Mouse (Mus musculus) lung, postnatal 4 days (tissue): ENCODE measurements around the gene Myo3b.
"Not testable (repeated sequence)": the region's sequence is repeated elsewhere in the genome, so short reads cannot be mapped to it uniquely, and the experiment has no call there.

Experiments used
- DNase-seq, 2 experiments: peaks; one replicate each; pipeline ENCODE4 v3.0.0; 2021

The Myo3b gene

GRCm38 (mm10) chr2:70038752-70039151 lies at the start of gene Myo3b:
TSS of gene Myo3b (plus strand) at chr2:70039126.
- no peak for DNase-seq

- no peak for DNase-seq
Observed at GRCm38 (mm10) chr2:69989224-69989623, 49.7 kb upstream of the Myo3b start.

- no peak for DNase-seq
Observed at GRCm38 (mm10) chr2:69990647-69991046, 48.3 kb upstream of the Myo3b start.

GRCm38 (mm10) chr2:69994082-69994736 lies 44.7 kb upstream of the Myo3b start:
- DNase-seq, result not testable (repeated sequence)

- no peak for DNase-seq
Observed at GRCm38 (mm10) chr2:69994779-69995178, 44.1 kb upstream of the Myo3b start.

- no peak for DNase-seq
Observed at GRCm38 (mm10) chr2:69999097-69999770, 39.7 kb upstream of the Myo3b start.

- no peak for DNase-seq
Observed at GRCm38 (mm10) chr2:70000316-70000715, 38.6 kb upstream of the Myo3b start.

- DNase-seq, result no peak
Observed at GRCm38 (mm10) chr2:70006492-70006891, 32.4 kb upstream of the Myo3b start.

- peak; percentile 64 to 86 for DNase-seq
Observed at GRCm38 (mm10) chr2:70012941-70013340, 26.0 kb upstream of the Myo3b start.

GRCm38 (mm10) chr2:70018236-70018635 lies 20.7 kb upstream of the Myo3b start:
- peak; percentile 23 to 28 for DNase-seq

GRCm38 (mm10) chr2:70024454-70024853 lies 14.5 kb upstream of the Myo3b start:
- no peak for DNase-seq

GRCm38 (mm10) chr2:70025711-70026110 lies 13.2 kb upstream of the Myo3b start:
- no peak for DNase-seq

- DNase-seq, result no peak
Observed at GRCm38 (mm10) chr2:70031472-70031871, 7.5 kb upstream of the Myo3b start.

- no peak for DNase-seq
Observed at GRCm38 (mm10) chr2:70034895-70035294, 4.0 kb upstream of the Myo3b start.

GRCm38 (mm10) chr2:70035358-70035757 lies 3.6 kb upstream of the Myo3b start:
- no peak for DNase-seq

GRCm38 (mm10) chr2:70037221-70037620 lies 1.7 kb upstream of the Myo3b start:
- peak in 1 of 2 experiments; percentile 31 for DNase-seq

- no peak for DNase-seq
Observed at GRCm38 (mm10) chr2:70044466-70044865, 5.5 kb downstream of the Myo3b start.

GRCm38 (mm10) chr2:70047868-70048267 lies 8.9 kb downstream of the Myo3b start:
- no peak for DNase-seq

GRCm38 (mm10) chr2:70053803-70054202 lies 14.9 kb downstream of the Myo3b start:
- no peak for DNase-seq

GRCm38 (mm10) chr2:70058201-70058600 lies 19.3 kb downstream of the Myo3b start:
- no peak for DNase-seq

GRCm38 (mm10) chr2:70060359-70061345 lies 21.7 kb downstream of the Myo3b start:
- no peak for DNase-seq

GRCm38 (mm10) chr2:70065116-70065515 lies 26.2 kb downstream of the Myo3b start:
- no peak for DNase-seq

- DNase-seq, result no peak
Observed at GRCm38 (mm10) chr2:70065729-70066300, 26.9 kb downstream of the Myo3b start.
